Mouse (Mus musculus) spleen, postnatal 14 days (tissue): ENCODE results near the gene Ucn2.

Experiments
- DNase-seq, 2 experiments: peaks; one replicate each; pipeline ENCODE4 v3.0.0; 2021 to 2022; ENCODE audit warnings: low spot score in 2 of 2

The Ucn2 gene

DNA sequence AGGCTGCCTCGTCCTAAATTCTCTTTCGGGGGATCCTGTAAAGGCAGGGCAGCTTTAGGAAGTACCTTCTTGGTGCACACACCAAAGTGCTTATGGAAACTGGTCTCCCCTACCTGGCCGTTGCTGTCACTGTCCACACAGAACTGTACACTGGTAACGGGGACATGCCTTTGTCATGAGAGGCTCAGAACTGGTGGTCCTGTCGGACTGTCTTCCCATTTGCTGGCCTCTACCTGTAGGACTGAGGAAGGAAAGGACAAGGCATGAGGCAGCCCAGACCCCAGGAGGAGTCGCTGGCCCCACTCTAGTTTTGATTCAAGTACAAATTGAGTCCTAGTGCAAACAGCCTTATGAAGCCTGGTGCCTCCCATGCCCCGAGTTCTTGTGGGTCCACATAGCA lies 45.2 kb downstream of the Ucn2 start:
- no peak for DNase-seq

DNA sequence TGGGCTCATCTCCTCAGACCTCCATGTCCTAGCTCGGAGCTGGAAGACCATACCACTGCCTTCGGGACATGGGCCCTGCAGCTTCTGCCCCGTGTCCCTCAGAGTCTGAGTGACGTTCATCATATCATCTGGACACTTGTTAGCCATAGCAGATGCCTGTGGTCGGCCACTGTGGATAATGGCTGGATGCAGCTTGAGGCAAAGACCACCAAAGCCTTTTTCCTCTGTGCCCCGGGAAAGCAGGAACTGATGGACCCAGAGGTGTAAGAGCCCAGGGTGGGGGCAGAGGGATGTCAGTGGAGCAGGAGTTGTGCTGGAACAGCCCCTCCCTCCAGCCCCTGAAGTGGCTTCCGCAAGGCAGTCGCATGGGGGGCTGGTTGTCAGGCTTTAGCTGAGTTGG lies 45.9 kb downstream of the Ucn2 start:
- no peak for DNase-seq

DNA sequence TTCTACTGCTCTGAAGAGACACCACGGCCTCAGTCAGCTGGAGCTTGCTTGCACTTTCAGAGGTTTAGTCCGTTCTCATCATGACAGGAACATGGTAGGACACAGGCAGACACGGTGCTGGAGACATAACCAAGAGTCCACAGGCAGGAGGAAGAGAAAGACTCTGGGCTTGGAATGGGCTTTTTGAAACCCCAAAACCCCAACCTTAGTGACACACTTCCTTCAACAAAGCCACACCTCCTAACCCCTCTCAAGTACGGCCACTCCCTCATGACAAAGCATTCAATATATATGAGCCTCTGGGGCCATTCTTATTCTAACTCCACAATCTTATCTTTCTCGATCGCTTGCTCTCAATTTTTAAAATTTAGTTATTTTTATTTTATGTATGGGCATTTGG lies 46.6 kb downstream of the Ucn2 start:
- no peak for DNase-seq
